Mouse (Mus musculus): ENCODE measurements at regions not wholly inside any gene's neighbourhood (a gene's known extent, or its start where the extent isn't known, plus 50 kb on each side); places are given as distances from the start of the nearest gene placed in this dataset.

DNA sequence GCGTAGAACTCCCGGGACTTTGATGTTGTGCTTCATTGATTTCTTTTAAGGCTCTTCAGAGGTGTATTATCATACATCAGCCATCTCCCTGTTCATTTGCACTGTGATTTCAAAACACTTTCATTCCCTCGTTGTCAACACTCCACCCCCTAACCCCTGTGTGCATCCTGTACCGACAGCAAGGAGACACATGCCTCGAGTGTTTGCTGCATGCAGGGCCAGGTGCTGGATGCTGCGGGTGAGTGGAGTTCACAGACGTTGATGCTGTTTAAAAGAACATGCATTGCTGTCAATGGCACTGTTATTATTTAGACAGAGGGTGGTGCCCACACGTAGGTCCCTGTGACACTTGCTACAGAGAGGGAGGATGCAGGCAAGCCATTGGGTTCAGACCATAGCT, 290.0 kb upstream of the Eef2kmt start:
- intact Hi-C loops (cut with DNase I) = no loop called here
- no peak for DNase-seq

GRCm38 (mm10) chr16:5544436-5544835, 288.7 kb upstream of the Eef2kmt start:
- intact Hi-C loops (cut with DNase I) = no loop called here

GRCm38 (mm10) chr16:5538836-5539510, 283.2 kb upstream of the Eef2kmt start:
- DNase-seq = no peak
- intact Hi-C loops (cut with DNase I) = no loop called here

More at GRCm38 (mm10) chr16:5544436-5544835, 288.7 kb upstream of the Eef2kmt start:
- no peak for DNase-seq

DNA sequence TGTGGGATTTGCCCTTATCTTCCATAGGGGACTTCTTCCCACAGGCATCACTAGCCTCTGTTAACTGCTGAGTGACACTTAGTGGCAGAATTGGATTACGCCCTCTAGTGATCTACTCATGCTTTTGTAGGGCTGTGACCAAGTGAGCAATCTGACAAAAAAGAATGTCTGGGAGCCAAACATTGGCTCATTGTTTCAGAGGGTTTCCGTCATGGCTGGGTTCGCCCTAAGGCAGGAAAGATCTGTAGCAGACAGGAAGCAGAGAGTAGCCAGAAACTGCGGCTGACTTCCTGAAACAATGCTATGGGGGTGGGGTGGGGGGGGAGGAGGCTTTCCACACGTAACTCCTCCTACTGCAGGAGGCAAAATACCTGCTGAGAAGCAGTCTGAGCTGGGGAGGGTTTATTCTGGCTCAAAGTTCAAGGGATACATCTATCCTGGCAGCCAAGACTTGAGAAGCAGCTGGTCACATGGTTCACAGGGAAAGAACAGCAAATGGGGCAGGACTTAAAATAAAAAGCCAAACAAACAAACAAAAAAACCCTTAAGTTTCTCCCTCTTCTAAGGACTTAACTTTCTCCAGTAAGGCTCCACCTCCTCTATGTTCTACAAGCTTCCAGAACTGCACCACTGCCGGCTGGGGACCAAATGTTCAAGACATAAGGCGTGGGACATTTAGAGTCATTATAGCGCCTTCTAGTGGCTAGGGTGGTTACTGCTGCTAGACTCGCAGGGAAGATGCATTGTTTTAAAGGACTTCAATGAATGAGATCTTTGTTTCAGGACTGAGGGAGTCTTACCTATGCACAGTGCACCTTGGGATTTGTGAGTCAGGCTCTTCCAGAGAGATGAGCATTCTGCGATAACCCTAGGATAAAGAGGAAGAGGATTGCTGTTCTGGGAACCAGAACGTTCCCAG, 281.8 kb upstream of the Eef2kmt start:
- intact Hi-C loops (cut with DNase I) = no loop called here
- no peak for DNase-seq

- no peak for DNase-seq
- intact Hi-C loops (cut with DNase I) = no loop called here
Measured at GRCm38 (mm10) chr16:5536515-5536972, 280.8 kb upstream of the Eef2kmt start.

GRCm38 (mm10) chr16:5535414-5535813, 279.6 kb upstream of the Eef2kmt start:
- no peak for DNase-seq
- intact Hi-C loops (cut with DNase I) = no loop called here

- no peak for DNase-seq
- intact Hi-C loops (cut with DNase I) = no loop called here
Measured at GRCm38 (mm10) chr16:5534862-5535261, 279.1 kb upstream of the Eef2kmt start.

DNA sequence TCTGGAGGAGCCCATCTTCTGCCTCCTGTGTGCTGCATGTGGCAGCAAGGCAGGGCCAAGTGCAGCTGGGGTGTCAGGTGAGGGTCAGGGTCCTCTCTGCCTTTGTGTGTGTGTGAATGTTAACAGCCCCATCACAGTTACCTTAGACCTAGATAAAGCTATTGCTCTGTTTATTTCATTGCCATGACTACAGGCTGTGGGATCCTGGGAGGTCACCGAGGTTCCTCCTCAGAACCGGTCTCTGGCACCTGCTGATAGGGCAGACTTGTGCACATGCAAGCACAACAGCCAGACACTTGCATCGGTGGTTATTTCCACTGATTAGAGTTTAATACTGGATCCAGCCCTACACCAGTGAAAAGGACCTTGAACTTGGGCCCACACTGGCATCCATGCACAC, 278.6 kb upstream of the Eef2kmt start:
- no peak for DNase-seq
- intact Hi-C loops (cut with DNase I) = no loop called here

GRCm38 (mm10) chr16:5532281-5532680, 276.5 kb upstream of the Eef2kmt start:
- intact Hi-C loops (cut with DNase I) = no loop called here

DNA sequence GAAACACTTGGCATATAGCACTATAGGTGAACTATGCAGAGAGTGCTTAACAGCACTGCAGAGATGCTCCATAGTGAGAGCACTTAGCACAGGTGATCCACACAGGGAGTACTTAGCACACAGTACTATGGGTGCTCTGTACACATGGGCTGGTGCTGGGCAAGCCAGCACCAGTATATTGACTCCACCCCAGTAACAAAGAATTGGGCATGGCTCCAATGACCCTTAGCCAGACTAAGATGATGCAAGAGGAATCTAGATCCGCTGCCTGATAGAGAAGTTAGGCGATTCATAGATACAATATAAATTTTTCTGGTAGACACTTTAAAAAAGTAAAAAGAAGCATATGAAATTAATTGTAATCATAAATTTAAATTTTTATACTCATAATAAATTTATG, 274.0 kb upstream of the Eef2kmt start:
- no peak for DNase-seq
- intact Hi-C loops (cut with DNase I) = no loop called here

More at GRCm38 (mm10) chr16:5532281-5532680, 276.5 kb upstream of the Eef2kmt start:
- DNase-seq = no peak

- intact Hi-C loops (cut with DNase I) = no loop called here
- DNase-seq = no peak
Measured at GRCm38 (mm10) chr16:5527936-5528335, 272.2 kb upstream of the Eef2kmt start.

DNA sequence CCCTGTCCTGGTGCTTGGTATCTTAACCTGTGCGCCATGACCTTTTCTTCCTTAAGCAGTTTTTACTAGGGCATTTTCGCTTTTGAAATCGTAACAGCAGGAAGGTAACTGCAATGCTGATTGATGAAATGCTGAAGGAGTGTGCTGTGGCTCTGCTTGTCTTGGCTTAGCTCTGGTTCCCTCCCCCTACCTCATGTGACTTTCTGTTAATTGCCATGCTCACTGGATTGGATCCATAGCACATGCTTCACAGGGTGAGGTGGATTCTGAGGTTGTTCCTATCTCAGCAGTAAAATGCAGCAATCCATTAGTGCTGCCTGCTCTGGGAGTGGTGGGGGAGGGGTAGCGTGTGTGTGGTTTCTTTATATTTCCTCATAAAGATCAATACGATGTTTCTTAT, 268.6 kb upstream of the Eef2kmt start:
- no peak for DNase-seq
- intact Hi-C loops (cut with DNase I) = no loop called here

- intact Hi-C loops (cut with DNase I) = no loop called here
- no peak for DNase-seq
Measured at GRCm38 (mm10) chr16:5523402-5524021, 267.7 kb upstream of the Eef2kmt start.

- DNase-seq = no peak
- intact Hi-C loops (cut with DNase I) = no loop called here
Measured at GRCm38 (mm10) chr16:5517746-5518145, 262.0 kb upstream of the Eef2kmt start.

DNA sequence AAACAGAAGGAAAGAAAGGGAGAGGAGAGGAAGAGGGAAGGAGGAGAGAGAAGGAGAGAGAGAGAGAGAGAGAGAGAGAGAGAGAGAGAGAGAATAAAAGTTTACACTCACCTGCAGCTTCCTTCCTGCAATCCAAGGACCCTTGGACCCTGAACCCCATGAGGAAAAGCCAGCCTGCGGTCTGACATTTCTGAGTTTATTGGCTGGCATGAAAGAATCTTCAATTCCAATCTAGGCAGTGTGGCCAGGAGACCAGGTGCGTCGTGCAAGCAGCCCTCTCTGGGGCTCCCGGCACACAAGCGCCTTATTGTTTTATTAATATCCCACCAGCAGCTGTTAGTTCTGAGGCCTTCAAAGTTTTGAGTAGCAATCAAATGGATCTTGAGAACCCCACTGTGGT, 260.1 kb upstream of the Eef2kmt start:
- intact Hi-C loops (cut with DNase I) = no loop called here
- DNase-seq = no peak

DNA sequence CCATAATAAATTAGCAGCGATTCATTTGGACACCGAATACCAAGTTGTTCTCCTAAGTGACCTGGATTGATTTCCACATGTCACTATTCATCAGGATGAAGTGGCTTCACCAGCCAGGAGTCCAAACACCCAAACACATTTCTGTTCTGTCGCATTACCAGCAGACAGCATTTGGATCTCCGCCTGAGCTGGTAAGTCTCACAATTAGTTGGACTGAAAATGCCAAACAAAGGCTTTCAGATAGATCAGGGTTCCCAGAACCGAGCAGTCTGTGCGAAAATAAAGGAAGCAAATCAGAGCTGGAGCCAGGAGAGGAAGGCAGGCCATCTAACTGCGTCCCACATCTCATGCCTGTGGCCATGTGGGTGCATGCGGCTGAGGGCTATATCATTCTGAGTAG, 251.5 kb upstream of the Eef2kmt start:
- no peak for DNase-seq
- intact Hi-C loops (cut with DNase I) = no loop called here

DNA sequence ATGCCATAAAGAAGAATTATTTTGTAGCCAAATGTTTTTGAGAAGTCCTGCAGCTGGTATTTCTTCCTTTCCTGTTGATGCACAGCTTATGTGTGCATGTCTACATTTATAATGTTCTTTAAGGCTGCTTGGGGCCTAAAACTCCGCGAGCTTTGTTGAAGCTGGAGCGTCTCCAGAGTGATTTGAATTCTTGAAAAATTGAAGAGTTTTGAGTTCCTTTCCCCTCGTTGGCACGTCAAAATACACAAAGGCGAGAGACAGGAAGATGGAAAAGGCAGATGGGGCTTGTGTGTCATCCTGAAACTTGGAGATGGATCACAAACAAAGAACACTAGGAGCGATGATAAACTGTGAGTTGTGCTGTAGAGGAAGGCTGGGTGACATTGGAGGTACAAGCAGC, 246.2 kb upstream of the Eef2kmt start:
- intact Hi-C loops (cut with DNase I) = no loop called here
- no peak for DNase-seq

- intact Hi-C loops (cut with DNase I) = no loop called here
- DNase-seq = no peak
Measured at GRCm38 (mm10) chr16:5496051-5496685, 240.4 kb upstream of the Eef2kmt start.

DNA sequence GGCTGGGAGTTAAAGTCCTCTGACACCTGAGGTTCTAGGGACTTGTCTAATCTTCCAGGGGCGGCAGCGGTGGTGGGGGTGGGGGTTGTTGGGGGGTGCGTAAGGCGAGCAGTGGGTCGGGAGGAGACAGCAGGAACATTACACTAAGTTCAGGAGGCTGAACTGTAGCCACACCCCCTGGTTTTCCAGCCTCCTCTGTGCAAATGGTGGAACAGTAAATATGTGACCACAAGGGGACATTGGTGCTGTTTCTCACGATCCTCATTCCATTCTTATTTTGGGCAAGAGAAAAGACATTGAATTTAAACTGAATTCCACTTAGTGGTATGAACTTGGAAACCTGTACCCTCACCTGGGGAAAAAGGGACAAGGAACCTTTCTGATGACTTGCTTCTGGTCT, 237.6 kb upstream of the Eef2kmt start:
- DNase-seq = no peak
- intact Hi-C loops (cut with DNase I) = no loop called here

- intact Hi-C loops (cut with DNase I) = no loop called here
- no peak for DNase-seq
Measured at GRCm38 (mm10) chr16:5487259-5487658, 231.5 kb upstream of the Eef2kmt start.

GRCm38 (mm10) chr16:5483337-5483736, 227.6 kb upstream of the Eef2kmt start:
- no peak for DNase-seq

More at GRCm38 (mm10) chr16:5483337-5483736, 227.6 kb upstream of the Eef2kmt start:
- intact Hi-C loops (cut with DNase I) = no loop called here

All from heart, postnatal 36 days (tissue).